Mouse (Mus musculus) hindbrain, embryonic 11.5 days (tissue): ENCODE measurements around the gene Hdc. TPM values are rescaled to one million over a fixed set of nuclear protein-coding genes. Genes with fewer than 3 reads are reported as not detected.

ENCODE experiments used
- ATAC-seq: fragments of 200-750 bp; cut with Nextera tagmentation; 2 replicates; pipeline ENCODE4 v1.8.0; 2017; ENCODE audit warnings: mild to moderate bottlenecking, moderate TSS enrichment, moderate library complexity; ENCODE audit not compliant: low FRiP score
- DNase-seq: peaks from one replicate; pipeline ENCODE4 v3.0.0-alpha.2; 2015; ENCODE audit warnings: low spot score
- H3K27ac ChIP-seq: fragments of 300-500 bp; sonication (generic); 2 replicates; pipeline ENCODE4 v1.5.1; 2014; ENCODE audit warnings: mild to moderate bottlenecking, low read depth, low read length
- H3K27me3 ChIP-seq: fragments of 300-500 bp; sonication (generic); 2 replicates; pipeline ENCODE4 v1.6.1; 2014; ENCODE audit warnings: mild to moderate bottlenecking, low read length, moderate library complexity, mixed read lengths; ENCODE audit not compliant: control insufficient read depth, insufficient read depth
- H3K36me3 ChIP-seq: fragments of 300-500 bp; sonication (generic); 2 replicates; pipeline ENCODE4 v1.6.1; 2014; ENCODE audit warnings: mild to moderate bottlenecking, low read length, moderate library complexity, mixed read lengths; ENCODE audit not compliant: control insufficient read depth, insufficient read depth
- H3K4me1 ChIP-seq: fragments of 300-500 bp; sonication (generic); replicated peaks from 2 replicates; pipeline ENCODE4 v1.6.1; 2014; ENCODE audit warnings: low read length, mixed read lengths; ENCODE audit not compliant: control insufficient read depth, insufficient read depth
- H3K4me2 ChIP-seq: fragments of 300-500 bp; sonication (generic); replicated peaks from 2 replicates; pipeline ENCODE4 v1.6.1; 2014; ENCODE audit warnings: mild to moderate bottlenecking, low read depth, low read length
- H3K4me3 ChIP-seq: fragments of 300-500 bp; sonication (generic); 2 replicates; pipeline ENCODE4 v1.5.1; 2014; ENCODE audit warnings: low read depth, low read length
- H3K9ac ChIP-seq: fragments of 300-500 bp; sonication (generic); 2 replicates; pipeline ENCODE4 v1.6.1; 2014; ENCODE audit warnings: low read depth, low read length
- H3K9me3 ChIP-seq: fragments of 300-500 bp; sonication (generic); 2 replicates; pipeline ENCODE4 v1.6.1; 2016; ENCODE audit warnings: low read length; ENCODE audit not compliant: control insufficient read depth
- WGBS: fragments of 180-500 bp; shearing (Covaris S2); extraction: QIAGEN DNeasy Blood & Tissue Kit; methylation state at CpG from one replicate; pipeline ENCODE4 v1.1.7; 2014; 5-methylcytosine and 5-hydroxymethylcytosine counted together
- polyA plus RNA-seq: library from polyadenylated mRNA; unstranded; fragments of >200 nt; fragmentation: Nextera tagmentation; extraction: Ambion mirVana; gene quantifications from 2 replicates; pipeline ENCODE4 v1.2.1, GENCODE M21; 2014

Hdc gene
- polyA plus RNA-seq, 1 experiment from 2014 or later, result 1.9 TPM

DNA sequence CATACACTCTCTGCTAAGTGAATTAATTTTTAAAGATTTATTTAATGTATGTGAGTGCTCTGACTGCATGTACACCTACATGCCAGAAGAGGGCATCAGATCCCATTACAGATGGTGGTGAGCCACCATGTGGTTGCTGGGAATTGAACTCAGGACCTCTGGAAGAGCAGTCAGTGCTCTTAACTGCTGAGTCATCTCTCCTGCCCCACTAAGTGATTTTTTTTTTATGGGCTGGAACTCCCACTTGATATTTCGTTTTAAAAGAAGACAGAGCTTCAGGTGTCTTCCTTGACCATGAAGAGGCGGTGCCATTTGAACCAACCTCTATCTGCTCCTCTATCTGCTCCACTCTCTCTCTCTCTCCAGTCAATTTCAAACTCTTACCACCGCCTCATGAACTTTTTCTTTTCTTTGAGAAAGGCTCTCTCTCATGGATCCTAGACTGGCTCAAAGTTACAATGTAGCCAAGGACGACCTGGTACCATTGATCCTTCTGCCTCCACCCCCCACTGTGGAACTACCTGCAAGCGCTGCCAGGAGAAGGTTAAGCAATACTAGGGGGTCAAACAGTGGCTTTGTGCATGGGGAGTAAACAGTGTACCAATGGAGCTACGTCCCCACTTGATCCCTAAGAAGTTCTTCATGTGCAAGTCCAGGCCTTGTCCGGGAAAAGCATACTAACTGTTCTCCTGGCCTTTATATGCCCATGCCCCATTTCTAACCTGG, 22.6 kb downstream of the Hdc start:
- WGBS, result 92% methylated on average over 7 of the region's 7 CpGs
- DNase-seq, result no peak
- no peak overlapping the region for H3K27ac ChIP-seq
- H3K9me3 ChIP-seq, result no peaks in the 10 kb centered on the region
- no peaks in the 10 kb centered on the region for H3K27me3 ChIP-seq
- no peak overlapping the region for H3K9ac ChIP-seq
- no peaks in the 10 kb centered on the region for H3K4me1 ChIP-seq
- no peak overlapping the region for H3K4me2 ChIP-seq
- no peaks in the 10 kb centered on the region for H3K36me3 ChIP-seq
- H3K4me3 ChIP-seq, result no peak overlapping the region
- ATAC-seq, result no peak

- H3K9ac ChIP-seq, result 0 out of 2 replicates have a peak overlapping the region, but pooled peaks have one; percentile 12
- DNase-seq (peak; percentile 86), ATAC-seq (0 out of 2 replicates have a peak, but pooled peaks have one; percentile 43)
- no peaks in the 10 kb centered on the region for H3K4me1 ChIP-seq
- peak overlapping the region; percentile 10; the same call in 1 of the 2 replicates for H3K4me3 ChIP-seq
- H3K27me3 ChIP-seq, result no peaks in the 10 kb centered on the region
- H3K36me3 ChIP-seq, result no peaks in the 10 kb centered on the region
- H3K4me2 ChIP-seq, result peak overlapping the region; percentile 40
- H3K27ac ChIP-seq, result no peak overlapping the region
- WGBS, result 32% methylated on average over 26 of the region's 26 CpGs
- no peaks in the 10 kb centered on the region for H3K9me3 ChIP-seq
Measured at GRCm38 (mm10) chr2:126593831-126594610, 25.1 kb downstream of the Hdc start.

- no peaks in the 10 kb centered on the region for H3K27me3 ChIP-seq
- no peak overlapping the region for H3K4me2 ChIP-seq
- H3K27ac ChIP-seq, result no peak overlapping the region
- WGBS, result 92% methylated on average over 4 of the region's 4 CpGs
- no peaks in the 10 kb centered on the region for H3K4me1 ChIP-seq
- no peaks in the 10 kb centered on the region for H3K36me3 ChIP-seq
- no peak for DNase-seq
- no peaks in the 10 kb centered on the region for H3K9me3 ChIP-seq
- ATAC-seq, result no peak
- no peak overlapping the region for H3K4me3 ChIP-seq
- no peak overlapping the region for H3K9ac ChIP-seq
Measured at GRCm38 (mm10) chr2:126591304-126591703, 27.8 kb downstream of the Hdc start.

DNA sequence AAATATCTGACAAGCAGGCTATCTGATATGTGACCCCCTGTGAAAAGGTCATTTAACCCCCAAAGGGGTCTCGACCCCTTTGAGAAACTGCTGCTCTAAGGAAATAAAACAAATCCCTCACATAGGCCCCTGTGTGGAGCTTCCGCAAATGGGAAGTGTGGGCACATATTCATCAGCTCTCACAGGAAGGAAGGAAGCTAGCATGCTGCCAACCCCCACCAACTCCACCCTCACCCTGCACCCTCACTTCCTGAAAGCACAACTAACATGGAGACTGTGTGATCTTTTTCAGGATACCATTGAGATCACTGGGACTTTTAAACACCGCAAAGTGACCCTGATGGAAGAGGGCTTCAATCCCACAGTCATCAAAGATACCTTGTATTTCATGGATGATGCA, 31.6 kb downstream of the Hdc start:
- DNase-seq (no peak), ATAC-seq (no peak)
- Histone ChIP-seq H3K9ac (no peak overlapping the region), H3K27ac (no peak overlapping the region), H3K4me3 (no peak overlapping the region), H3K4me2 (no peak overlapping the region), H3K4me1 (no peaks in the 10 kb centered on the region), H3K27me3 (no peaks in the 10 kb centered on the region), H3K36me3 (no peaks in the 10 kb centered on the region), H3K9me3 (no peaks in the 10 kb centered on the region)
- 90% methylated on average over 3 of the region's 3 CpGs for WGBS

DNA sequence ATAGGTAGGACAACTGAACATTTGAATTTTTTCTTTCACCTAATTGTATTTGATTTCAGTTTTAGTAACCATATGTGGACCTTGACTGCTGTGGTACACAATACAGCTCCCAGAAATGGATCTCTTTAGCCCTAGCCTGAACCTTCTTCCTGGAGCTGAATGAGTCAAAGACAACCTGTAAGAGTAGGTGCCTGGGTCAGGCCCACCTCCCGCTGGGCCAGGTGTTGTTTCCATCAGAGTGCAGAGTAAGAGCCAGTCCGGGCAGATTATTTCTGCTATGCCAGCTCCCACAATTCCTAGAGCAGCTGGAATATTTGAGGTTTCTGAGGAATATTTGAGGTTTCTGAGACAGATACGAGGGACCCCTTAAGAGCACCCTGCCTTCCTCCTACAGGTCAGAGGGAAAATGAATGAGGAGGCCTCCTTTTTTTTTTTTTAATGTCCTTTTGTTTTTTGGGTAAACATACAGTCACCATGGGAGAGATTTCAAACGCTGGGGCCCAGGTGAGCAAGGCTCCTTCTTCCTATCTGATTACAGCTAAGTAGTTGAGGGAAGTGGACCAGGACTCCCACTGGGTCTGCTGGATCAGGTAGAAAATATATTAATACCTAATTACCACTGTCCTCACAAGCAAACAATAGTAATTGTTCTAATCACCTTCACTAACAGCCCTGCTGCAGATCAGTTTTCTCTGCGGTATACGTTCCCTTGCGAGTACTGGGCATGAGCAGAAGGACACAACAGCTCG, 34.3 kb downstream of the Hdc start:
- Histone ChIP-seq H3K9ac (no peak overlapping the region), H3K27me3 (no peaks in the 10 kb centered on the region), H3K27ac (no peak overlapping the region), H3K4me1 (no peaks in the 10 kb centered on the region), H3K4me2 (no peak overlapping the region), H3K9me3 (no peaks in the 10 kb centered on the region), H3K4me3 (no peak overlapping the region), H3K36me3 (no peaks in the 10 kb centered on the region)
- WGBS, result 86% methylated on average over 8 of the region's 8 CpGs
- no peak for DNase-seq
- no peak for ATAC-seq

- no peak for ATAC-seq
Measured at GRCm38 (mm10) chr2:126583960-126584359, 35.1 kb downstream of the Hdc start.

DNA sequence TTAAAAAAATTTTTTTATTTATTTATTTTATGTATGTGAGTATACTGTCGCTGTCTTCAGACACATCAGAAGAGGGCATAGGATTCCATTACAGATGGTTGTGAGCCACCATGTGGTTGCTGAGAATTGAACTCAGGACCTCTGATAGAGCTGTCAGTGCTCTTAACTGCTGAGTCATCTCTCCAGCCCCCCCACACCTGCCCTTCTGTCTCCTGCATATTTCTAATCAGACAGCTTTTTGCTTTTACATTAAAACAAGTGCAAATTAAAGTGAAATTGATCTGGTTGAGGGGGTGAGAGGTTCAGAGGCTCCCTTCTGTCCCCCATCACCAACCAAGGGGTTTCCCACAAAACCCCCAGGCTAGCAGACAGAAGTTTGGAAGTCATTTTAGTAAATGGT, 39.8 kb downstream of the Hdc start:
- 89% methylated on average over 1 of the region's 1 CpGs for WGBS
- Histone ChIP-seq H3K27me3 (no peaks in the 10 kb centered on the region), H3K9me3 (no peaks in the 10 kb centered on the region), H3K4me3 (no peak overlapping the region), H3K36me3 (no peaks in the 10 kb centered on the region), H3K27ac (no peak overlapping the region), H3K9ac (no peak overlapping the region), H3K4me1 (no peaks in the 10 kb centered on the region), H3K4me2 (no peak overlapping the region)
- DNase-seq (no peak), ATAC-seq (no peak)

More at GRCm38 (mm10) chr2:126583960-126584359, 35.1 kb downstream of the Hdc start:
- no peaks in the 10 kb centered on the region for H3K9me3 ChIP-seq
- no peaks in the 10 kb centered on the region for H3K27me3 ChIP-seq
- no peak overlapping the region for H3K4me2 ChIP-seq
- no peak for DNase-seq
- H3K4me3 ChIP-seq, result no peak overlapping the region
- WGBS, result 75% methylated on average over 6 of the region's 6 CpGs
- no peaks in the 10 kb centered on the region for H3K4me1 ChIP-seq
- H3K27ac ChIP-seq, result no peak overlapping the region
- no peak overlapping the region for H3K9ac ChIP-seq
- H3K36me3 ChIP-seq, result no peaks in the 10 kb centered on the region

DNA sequence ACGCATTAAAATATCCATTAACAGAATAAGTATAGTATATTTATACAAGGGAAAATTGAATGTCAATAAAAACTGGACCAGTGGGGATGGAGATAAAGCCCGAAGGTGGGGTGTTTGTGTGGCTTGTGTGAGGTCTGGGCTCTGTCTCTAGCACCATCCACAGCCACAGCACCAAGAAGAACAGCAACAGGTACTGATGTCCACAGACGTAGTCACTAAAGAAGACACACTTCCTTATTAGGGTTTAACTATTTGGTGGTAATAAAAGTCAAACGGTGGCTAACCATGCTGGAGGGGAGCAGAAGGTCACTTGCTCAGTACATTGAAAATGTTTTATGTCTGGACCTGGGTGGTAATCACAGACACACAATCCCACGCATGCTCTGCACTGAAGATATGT, 41.7 kb downstream of the Hdc start:
- Histone ChIP-seq H3K27ac (no peak overlapping the region), H3K4me1 (no peaks in the 10 kb centered on the region), H3K4me2 (no peak overlapping the region), H3K9me3 (no peaks in the 10 kb centered on the region), H3K36me3 (no peaks in the 10 kb centered on the region), H3K9ac (no peak overlapping the region), H3K27me3 (no peaks in the 10 kb centered on the region), H3K4me3 (no peak overlapping the region)
- DNase-seq (no peak), ATAC-seq (no peak)
- WGBS, result 89% methylated on average over 5 of the region's 5 CpGs
